Mouse (Mus musculus): ENCODE results near the gene Gns. TPM values are rescaled to one million over a fixed set of nuclear protein-coding genes. Genes with fewer than 3 reads are reported as not detected.

The Gns gene
- polyA plus RNA-seq, 2 experiments from 2014 or later: 9.1 to 13.6 TPM

DNA sequence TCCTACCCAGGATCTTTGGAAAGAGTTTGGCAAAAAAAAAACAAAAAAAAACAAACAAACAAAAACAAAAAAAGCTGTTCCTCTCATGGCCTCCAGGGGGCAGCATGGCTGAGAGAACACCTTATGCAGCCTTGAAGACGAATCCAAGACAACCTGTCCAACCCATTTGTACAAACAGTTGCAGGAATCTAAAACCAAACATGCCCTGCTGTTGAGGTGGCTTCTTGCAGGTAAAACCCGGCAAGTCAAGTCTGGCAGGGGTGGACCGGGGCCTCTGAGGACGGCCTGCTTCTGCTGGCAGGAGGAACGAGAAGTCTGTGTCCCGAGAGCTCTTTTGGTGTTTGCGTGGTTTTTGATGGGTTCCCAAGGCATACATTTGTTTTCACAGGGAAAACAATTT, 44.8 kb downstream of the Gns start:
- peak; percentile 85 for ATAC-seq

DNA sequence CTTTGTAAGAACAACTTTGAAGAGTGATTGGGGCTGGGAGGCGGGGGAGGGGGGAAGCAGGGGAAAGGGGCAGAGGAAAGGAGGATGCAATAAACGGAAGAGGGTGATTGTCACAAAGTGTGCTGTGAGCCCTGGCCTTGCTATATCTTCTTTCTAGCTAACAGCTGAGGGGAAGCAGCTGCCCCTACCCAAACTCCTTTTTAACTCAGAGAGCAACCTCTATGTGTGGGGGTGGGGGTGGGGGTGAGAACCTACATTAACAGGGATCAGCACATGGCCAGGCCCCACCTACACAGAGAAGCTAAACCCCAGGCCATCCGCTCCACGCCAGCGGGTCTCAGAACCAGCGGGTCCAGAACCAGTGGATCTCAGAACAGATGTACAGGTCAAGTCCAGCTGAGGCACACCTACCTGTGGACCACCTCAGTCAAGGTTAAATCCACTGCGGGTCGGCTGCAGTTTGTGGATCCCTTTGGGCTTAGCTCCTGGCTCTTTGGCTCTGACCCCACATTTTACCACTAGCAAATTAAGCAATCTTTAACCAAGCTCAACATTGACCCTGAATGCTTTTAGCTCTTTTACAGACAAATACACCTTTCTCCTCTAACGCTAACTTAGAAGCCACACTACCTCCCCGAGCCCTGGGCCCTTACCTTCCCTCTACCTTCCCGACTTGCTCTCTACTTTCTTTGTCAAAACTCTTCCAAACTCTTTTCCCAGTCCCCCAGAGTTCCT, 47.0 kb downstream of the Gns start:
- no peak for ATAC-seq

DNA sequence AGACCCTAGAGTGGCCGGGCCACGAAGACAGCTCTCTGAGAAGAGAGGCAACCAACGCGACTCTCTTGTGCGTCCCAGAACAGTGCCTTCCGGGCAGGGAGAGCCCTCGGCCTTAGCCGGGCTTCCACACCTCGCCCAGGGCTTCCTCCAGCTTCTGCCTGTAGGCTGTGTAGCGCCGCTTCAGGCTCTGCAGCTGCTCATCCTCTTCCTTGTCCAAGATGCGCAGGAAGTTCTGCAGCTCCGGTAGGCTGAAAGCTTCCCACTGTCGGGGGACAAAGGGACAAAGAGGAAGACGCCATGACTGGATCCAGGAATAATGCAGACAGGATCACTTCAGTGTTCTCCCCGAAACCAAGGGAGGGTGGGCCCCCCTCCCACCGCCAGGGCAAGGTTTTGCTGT, 47.9 kb downstream of the Gns start:
- ATAC-seq: no peak

DNA sequence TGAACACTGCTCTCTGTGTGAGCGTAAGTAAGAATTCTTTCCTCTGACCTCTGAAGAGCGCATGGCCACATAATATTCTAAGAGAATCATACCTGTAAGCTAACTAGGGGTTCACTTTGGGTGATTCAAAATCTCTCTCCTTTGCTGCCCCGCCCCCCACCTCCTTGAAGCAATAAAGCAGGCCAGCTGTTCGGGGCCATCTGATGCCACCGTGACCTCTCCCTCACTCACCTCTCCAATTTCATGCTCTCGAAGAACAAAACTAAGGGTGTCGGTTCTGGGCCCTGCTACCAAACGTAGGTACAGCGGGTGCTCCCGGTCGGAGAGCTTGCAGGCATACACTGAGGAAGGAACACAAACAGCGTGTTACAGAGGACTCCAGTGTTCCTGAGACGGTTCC, 49.2 kb downstream of the Gns start:
- ATAC-seq: no peak

DNA sequence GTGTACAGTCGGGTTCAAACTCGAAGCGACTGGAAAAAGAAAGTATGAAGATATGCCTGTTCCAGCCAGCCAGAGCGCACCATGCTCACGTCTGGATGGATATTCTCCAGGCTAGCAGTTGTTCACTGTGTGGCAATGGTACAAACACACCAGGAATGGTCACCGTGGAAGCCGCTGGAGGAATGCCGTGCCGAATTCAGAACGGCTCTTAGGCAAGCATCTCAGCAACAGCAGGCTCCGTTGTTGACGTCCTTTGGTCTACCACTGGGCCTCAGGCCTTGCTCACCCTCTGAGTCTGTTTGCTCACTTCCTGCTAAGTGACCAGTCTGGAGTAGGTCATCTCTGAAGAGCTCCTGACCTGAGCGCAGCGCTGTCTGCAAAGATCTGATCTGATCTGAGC, 53.9 kb downstream of the Gns start:
- no peak for ATAC-seq

DNA sequence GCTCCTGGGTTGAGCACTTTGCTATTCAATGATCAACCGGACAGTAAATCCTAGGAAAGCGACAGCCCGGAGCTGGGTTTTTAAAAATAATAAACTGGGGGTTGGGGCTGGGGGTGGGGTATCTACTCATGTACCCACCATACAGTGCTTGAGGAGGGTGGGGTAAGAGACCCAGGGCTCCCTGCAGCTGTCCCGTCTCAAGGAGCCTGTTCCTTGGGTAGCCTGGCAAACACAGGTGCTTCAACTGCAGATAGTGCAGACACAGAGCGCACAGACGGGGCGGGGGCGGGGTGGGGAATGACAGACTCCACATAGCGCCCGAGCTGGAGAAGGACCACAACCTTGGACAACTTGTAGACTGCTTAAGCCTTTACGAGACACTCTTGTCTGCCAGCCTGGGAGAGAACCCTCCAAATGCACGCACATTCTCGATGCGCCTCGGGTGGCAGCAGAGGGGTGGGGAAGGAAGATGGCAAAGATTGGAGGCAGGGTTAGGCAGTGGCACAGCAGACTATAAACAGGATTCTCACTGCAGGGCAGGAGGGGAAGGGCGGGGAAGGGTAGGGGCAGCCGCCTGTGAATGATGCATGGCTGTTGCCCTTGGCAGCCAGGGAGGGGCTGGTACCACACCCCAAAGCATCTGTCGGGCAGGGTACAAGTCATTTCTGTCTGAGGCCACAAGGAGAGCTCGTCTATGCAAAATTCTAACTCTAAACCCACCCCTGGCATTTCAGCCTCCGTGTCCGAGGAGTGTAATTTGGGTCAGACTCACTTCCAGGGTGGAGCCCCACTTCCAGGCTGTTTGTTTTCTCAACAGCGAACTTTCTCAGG, 55.0 kb downstream of the Gns start:
- ATAC-seq: peak; percentile 95

DNA sequence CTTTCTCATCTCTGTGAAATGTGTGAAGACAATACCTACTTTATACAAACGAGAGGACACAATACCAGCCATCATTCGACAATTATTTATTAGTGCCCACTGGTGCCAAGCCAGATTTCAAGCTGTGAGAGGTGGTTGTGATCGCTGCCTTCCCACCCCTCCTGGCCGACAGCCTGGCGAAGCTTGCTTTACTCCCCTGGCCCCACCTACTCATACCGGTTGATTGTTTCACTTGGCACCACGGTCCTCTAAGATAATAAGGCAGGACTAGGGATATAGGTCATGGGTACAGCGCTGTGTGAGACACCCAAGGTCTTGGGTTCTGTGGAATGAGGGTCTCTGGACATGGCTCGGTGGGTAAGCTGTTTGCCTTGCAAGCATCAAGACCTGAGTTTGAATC, 56.1 kb downstream of the Gns start:
- ATAC-seq: no peak

DNA sequence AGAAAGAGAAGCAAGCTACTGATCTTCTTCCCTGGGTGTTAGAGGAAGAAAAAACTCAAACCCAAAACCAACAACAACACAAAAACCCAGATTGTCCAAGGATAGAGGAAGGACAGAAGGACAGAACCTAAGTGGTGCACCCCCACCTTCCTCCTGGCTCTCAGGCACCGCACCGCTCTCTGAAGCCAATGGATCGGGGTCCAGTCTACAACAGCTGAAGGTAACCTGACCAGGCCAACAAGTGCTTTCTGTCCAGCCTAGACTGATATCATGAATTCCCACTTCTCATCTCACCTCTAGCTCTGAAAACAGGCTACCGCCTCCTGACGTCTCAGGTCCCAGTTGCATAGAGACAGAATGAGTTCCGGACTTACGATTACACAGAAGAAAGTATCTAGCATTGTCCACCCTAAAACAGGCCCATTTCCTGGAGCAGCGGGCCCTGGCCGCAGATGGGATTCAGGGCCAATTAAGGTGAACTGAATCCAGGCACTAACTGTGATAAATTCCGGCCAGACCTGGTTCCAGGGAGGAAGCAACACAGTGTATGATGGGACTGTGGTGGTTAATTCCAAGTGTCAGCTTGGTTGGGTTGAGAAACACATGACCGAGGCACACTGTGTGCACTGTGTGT, 56.9 kb downstream of the Gns start:
- ATAC-seq: no peak

DNA sequence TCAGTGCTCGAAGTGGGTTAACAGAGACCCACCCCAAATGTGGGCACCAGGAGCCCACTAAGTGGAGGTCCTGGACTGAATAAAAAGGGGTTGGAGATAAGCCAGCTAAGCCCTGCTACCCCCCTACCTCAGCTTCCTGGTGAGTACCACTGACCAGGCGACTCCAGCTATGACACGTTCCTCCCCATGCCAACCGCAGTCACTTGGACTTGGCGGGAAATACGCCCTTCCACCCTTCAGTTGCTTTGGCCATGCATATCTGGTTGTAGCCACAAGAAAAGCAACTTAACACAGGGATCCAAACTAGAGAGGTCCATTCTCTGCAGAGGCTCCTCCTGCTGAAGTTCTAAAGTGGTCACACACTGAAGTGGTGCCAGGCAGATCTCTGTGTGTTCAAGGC, 57.4 kb downstream of the Gns start:
- no peak for ATAC-seq

DNA sequence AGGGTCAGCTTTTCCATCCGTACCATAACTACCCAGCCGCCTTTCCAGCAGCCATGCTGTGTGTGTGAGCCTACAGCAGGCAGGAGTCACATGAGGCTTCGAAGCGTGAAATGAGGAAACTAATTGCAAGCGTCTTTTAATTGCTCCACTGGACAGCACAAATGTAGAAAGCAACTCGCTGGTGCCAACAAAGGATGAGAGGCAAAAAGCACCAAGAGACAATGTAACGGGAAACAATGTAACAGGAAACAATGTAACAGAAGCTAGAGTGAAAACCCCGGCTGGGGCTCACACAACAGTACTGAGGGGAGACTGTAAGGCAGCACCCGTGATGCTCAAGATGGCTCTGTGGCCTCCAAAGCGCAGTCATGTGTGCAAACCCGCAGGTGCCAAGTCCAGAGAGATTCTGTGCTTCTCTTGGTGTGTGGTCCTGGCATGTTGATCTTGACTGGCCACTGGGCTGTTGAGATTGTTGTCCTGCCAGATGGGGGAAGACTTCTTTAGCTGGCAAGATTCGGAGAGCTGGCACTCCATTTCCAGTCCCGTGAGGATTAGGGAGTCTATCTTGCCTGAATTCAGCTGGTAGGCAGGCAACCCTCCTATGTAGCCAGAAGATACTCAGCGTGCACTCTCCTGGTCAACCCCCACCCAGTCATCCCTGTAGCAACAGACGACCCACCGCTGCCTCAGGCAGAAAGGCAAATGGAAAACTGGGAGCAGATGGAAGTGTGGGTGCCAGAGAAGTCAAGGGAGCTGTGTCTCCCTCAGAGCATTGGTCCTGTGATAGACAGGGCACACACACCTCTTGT, 58.9 kb downstream of the Gns start:
- ATAC-seq: no peak

DNA sequence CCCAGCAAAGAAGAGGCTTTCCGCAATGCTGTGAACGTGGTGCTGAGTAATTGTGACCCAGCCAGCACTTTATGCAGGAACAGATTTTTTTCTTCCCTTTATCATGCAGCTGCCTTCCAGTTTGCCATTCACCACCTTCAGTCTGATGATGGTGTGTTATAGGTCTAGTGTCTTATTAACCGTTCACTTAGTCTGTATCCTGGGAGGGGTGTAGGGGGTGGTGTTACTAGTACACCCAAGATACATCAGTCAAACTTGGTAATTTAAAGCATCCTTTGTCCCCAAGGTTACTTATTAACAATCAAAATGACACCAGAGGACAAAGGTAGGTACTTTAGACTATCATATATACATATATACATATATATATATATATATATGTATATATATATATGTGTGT, 59.6 kb downstream of the Gns start:
- ATAC-seq: no peak

DNA sequence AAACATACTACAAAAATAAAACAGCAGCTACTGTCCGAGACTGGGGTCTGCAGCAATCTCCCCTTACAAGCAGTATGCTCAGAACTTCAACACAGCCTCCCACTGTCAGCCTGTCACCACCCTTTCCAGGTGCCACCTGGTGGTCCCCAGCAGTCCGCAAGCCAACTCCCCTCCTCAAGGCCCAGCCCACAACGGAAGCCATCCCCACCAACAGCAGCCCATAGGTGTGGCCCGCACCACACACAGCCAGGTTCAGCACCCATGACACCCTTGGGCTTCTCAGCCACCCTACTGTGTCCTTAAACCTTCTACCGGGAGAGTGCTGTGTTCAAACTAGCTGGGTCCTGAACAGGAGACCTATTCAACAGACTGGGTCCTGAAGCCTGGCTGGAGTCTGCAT, 60.2 kb downstream of the Gns start:
- ATAC-seq: no peak

DNA sequence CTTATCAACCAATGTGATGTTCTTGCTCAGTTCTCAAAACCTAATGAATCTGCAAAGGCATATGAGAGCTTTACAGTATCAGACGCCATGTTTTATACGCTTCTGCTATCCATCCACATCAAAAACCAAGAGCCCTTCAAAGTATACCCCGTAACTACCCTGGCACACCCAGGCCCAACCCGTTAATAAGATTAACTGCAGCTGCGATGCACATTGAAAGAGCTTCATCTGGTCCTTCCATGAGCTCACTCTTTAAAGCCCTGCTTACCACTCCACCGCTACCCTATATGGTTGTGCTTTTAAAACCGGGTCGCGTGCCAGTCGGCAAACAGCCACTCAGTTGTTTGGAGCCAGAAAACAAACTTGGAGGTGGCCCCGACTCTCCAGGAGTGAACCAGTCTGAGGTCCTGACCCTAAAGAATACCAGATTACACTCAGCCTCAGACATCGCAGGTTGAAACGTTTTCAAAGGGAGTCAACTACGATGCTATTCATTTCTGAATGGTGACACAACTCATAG, 60.7 kb downstream of the Gns start:
- ATAC-seq: no peak

DNA sequence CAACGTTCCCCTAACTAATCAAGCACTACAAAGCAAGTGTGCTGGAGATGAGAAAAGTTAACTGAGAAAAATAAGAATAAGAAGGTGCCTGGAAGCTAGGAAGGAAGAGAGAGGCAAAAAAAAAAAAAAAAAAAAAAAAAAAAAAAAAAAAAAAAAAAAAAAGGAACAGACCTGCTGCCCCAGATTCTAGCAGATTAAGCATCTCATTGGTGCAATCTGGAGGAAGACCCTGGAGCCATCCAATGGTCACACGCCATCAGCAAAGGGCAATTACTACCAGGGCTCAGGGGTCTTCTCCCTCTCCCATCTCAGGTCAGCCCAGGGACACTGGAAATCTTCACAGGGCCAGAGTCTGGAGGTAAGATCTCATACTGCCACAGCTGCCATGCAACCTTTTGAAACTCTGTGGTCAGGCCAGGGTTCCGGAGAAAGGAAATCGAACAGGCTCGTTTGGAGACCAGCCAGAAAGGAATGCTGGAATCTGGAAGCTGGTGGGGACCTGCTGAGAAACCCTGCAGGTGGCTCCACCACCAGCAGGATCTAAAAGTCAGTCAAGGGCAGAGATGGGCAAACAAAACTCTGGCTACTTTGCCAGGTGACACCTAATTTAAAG, 61.7 kb downstream of the Gns start:
- no peak for ATAC-seq

DNA sequence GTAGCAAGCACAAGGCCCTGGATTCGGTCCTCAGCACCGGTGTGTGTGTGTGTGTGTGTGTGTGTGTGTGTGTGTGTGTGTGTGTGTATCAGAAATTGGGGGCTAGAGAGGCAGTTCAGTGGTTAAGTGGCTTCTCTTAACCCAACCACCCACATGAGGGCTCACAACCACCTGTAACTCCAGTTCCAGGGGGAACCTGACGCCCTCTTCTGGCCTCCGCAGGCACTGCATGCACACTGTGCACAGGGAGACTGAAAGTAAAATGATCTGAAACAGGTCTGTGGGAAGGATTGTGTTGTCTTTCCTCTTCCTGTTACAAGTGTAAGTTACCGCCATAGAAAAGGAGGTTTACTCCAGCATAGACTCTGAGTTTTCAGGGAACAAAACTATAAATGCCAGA, 62.2 kb downstream of the Gns start:
- ATAC-seq: no peak

DNA sequence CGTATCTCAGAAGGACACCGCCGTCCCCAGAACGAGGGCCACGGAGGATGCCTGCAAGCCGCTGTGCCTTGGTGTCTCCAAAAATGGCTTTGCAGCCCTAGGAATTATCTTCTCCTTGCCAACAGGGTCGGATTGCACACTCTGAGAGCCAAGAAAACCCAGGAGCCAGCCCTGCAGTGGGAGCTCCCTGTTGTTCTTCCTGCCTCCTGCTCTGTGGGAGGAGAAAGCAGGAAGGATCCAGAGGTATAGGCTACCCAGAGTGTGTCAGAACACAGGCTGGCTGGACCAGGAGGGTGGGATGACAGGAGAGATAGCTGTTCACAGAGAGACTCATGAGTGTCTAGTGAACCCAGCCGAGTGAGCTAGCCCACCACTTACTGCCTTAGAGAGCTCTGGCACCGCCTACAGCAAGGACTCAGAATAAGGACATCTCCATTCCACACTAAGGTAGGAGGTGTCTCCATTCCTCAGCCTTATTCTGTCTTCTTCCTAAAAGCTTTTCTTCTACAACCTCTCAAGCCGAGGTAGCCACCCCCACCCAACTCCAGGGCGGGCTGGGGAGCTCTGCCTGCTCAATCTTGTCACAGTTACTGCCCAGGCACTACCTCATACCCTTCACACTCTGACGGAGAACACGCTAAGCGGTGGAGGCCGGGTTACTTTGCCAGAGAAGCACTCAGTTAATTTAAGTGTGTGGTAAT, 63.3 kb downstream of the Gns start:
- ATAC-seq: no peak

DNA sequence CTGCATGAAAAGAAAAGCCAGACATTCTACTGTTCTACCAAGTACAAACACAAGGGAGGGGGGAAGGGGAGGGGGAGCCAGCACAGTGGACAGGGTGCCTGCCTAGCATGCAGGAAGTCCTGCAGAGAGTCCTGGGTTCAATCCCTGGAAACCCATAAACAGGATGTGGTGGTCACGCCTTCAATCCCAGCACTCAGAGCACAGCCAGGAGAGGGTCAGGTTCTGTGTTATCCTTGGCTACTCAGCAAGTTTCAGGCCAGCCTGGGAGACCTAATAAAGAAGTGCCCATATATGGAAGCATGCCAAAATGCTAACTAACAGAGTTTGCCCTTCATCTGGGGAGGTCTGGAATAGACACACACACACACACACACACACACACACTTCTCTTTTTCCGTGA, 64.2 kb downstream of the Gns start:
- ATAC-seq: peak; percentile 63

DNA sequence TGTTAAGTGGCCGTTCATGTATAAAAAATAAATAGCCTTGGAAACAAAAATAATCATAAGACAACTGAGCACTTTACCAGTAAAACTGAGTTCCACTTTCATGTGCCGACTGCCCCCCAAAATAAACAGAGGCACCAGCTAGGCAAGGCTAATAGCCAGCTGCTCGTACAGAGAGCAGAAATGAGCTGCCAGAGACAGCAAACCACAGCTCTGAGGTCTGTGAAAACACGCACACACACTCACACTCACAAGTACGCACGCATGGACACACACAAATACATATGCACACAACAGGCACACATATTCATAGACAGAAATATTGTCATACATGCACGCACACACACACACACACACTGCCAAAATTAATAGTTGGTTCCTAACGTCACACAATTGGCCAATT, 64.7 kb downstream of the Gns start:
- peak; percentile 50 for ATAC-seq

DNA sequence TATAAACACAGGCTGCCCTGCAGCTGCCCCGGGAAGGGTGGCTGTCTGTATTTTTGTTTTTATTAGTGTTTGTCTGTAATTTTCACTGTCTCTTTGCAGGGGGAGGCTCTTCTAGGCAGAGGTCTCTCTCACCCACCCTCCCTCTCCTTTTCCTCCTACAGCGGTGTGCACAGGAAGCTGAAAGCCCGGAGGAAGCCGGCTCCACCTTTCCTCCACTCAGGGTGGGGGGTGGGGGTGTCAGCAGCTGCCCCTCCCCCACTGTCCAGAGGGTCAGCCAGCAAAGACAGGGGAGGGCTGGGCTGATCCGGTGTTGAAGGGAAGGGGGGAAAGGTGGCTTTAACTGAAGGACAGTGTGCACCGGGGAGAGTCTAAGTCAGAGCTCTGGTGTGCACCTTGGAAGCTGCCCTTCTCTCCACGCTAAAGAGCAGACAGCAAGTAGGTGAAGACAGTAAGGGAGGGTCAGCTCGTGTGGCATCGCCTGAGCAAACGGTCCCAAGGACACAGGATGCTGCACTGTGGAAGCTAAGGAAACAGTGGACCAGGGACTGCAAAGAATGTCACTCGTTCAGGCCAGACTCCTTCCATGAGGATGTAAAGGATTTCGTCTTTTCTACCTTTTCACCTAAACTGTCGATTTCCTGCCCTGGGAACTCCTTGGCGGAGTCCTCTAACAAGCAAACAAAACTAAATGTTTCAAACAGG, 65.2 kb downstream of the Gns start:
- peak; percentile 67 for ATAC-seq

DNA sequence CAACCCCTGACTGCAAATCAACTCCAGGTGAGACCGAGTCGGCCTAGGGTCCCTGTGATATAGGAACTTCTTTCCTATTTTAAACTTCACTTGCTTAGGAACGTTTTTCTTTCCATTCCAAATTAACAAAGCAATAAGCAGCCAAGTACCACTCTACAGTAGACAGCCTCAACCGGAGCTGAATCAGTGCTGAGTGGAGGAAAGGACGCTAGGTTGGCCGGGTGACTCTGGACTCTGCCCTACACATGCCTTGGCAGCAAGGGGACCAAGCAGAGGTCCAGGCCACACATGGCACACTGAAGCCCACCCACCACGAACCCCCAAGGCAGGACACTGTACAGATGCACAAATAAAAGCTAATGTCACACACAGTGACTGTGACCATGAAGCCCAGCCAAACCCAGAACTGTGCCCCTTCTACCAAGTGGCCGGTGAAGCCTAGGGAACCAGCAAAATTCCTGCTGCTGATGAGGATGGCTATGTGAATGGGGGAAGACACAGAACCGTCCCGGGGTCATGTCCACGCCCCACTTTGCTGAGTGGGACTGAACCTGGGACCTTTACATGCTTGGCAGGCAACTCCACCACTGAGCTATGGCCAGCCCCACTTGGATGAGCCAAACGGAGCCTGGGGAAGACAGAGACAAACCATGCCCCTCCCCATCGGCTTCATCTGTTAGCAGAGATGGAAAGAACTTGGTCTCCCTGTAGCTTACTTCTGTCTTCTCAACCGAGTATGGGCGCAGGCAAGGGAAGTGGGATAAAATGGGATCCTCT, 66.1 kb downstream of the Gns start:
- ATAC-seq: no peak
